Comparison of ENCODE assay signal across 8 mouse cellular contexts in the genomic region with DNA sequence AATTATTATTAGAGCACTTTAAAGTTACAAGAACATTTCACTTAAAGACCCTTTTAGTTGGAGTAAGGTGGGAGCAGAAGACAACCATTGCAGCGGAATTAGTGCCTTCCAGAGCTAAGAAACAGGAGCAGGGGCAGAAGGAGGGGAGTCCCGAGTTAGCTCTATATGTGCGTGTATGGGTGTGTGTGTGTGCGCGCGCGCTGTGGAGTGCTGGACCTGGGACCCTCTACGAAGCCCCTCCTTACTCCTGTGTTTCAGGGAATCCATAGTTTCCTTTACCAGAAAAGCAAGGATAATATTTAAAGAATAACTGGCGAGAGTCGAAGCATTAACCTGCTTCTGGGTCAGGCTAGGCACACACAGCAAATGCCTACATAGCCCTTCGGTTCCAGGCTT. TPM values are rescaled to one million over a fixed set of nuclear protein-coding genes. Genes with fewer than 3 reads are reported as not detected.
DNase-seq lines count a peak whose midpoint lies in the region; ATAC-seq lines count a peak whose summit lies in the region.

No protein-coding gene starts in this region.

- peaks cover 3% of the 10 kb centered on the region for H3K36me3 ChIP-seq in hindbrain, embryonic 16.5 days (ENCODE audit: control insufficient read depth, insufficient read depth, low read length)
- peaks cover 20% of the 10 kb centered on the region for H3K36me3 ChIP-seq in neural tube, embryonic 12.5 days

- H3K27ac ChIP-seq in hindbrain, embryonic 16.5 days (ENCODE audit: low read depth, low read length), result peak overlapping the region; percentile 95
- 0 out of 2 replicates have a peak overlapping the region, but pooled peaks have one; percentile 63 for H3K27ac ChIP-seq in neural tube, embryonic 12.5 days

- H3K9ac ChIP-seq in hindbrain, embryonic 16.5 days (ENCODE audit: low read depth, low read length), result peak overlapping the region; percentile 94
- H3K9ac ChIP-seq in neural tube, embryonic 12.5 days, result peak overlapping the region; percentile 91

- ATAC-seq in frontal cortex, adult (ENCODE audit: low TSS enrichment), result peak; percentile 43
- peak; percentile 72 for ATAC-seq in hindbrain, embryonic 16.5 days
- peak; percentile 67 for ATAC-seq in neural tube, embryonic 12.5 days (ENCODE audit: low FRiP score, low read depth)
- ATAC-seq in activated CD4-positive, CD25-positive, alpha-beta regulatory T cell, adult 4 months, result no peak

- H3K4me1 ChIP-seq in hindbrain, embryonic 16.5 days (ENCODE audit: control insufficient read depth, insufficient read depth, low read depth, low read length), result peaks cover 29% of the 10 kb centered on the region
- H3K4me1 ChIP-seq in neural tube, embryonic 12.5 days, result peaks cover 20% of the 10 kb centered on the region

- WGBS in hindbrain, embryonic 16.5 days, result 4% methylated on average over 11 of the region's 11 CpGs
- WGBS in neural tube, embryonic 12.5 days, result 5% methylated on average over 11 of the region's 11 CpGs

- H3K9me3 ChIP-seq in hindbrain, embryonic 16.5 days (ENCODE audit: control insufficient read depth, low read length), result no peaks in the 10 kb centered on the region
- H3K9me3 ChIP-seq in neural tube, embryonic 12.5 days, result peaks cover 8% of the 10 kb centered on the region

- H3K4me3 ChIP-seq in hindbrain, embryonic 16.5 days (ENCODE audit: low read length), result peak overlapping the region; percentile 98
- H3K4me3 ChIP-seq in neural tube, embryonic 12.5 days, result peak overlapping the region; percentile 98

- no peak for DNase-seq in frontal cortex, postnatal 10 days (ENCODE audit: low spot score in 2 of 2)
- DNase-seq in spleen, adult 12 weeks (ENCODE audit: low spot score), result peak; percentile 2
- DNase-seq in spleen, postnatal 4 days (ENCODE audit: low spot score in 2 of 2), result no peak
- DNase-seq in thymus, postnatal 25 days, result no peak

- H3K27me3 ChIP-seq in hindbrain, embryonic 16.5 days (replicated peaks; ENCODE audit: control insufficient read depth, insufficient read depth, low read length), result no peaks in the 10 kb centered on the region
- no peaks in the 10 kb centered on the region for H3K27me3 ChIP-seq in neural tube, embryonic 12.5 days (replicated peaks)

- H3K4me2 ChIP-seq in hindbrain, embryonic 16.5 days (ENCODE audit: low read length), result peak overlapping the region; percentile 89
- H3K4me2 ChIP-seq in neural tube, embryonic 12.5 days (replicated peaks), result peak overlapping the region; percentile 88

RNA-seq across cellular contexts. Expression of a gene that starts 0.6 kb away (rescaled TPM):
- 194 and 196 TPM in 2 replicates for polyA plus RNA-seq in hindbrain, embryonic 16.5 days (2015; fragmentation: Nextera tagmentation; extraction: Ambion mirVana)
- 126 and 133 TPM in 2 replicates for polyA plus RNA-seq in neural tube, embryonic 12.5 days (2016; fragmentation: Nextera tagmentation; extraction: Ambion mirVana)
- polyA plus RNA-seq in activated CD4-positive, CD25-positive, alpha-beta regulatory T cell, adult 4 months (2017; shearing (Covaris generic)), result 10 to 100 TPM; 57.9 to 81.9 TPM

RNA-seq across cellular contexts. Expression of a gene that starts 0.7 kb away (rescaled TPM):
- 0.38 and 0.42 TPM in 2 replicates for polyA plus RNA-seq in hindbrain, embryonic 16.5 days (2015; fragmentation: Nextera tagmentation; extraction: Ambion mirVana)
- 0.47 and 0.96 TPM in 2 replicates for polyA plus RNA-seq in neural tube, embryonic 12.5 days (2016; fragmentation: Nextera tagmentation; extraction: Ambion mirVana)
- polyA plus RNA-seq in activated CD4-positive, CD25-positive, alpha-beta regulatory T cell, adult 4 months (2017; shearing (Covaris generic)), result not detected

RNA-seq across cellular contexts. Expression of a gene that starts 0.7 kb away (rescaled TPM):
- polyA plus RNA-seq in hindbrain, embryonic 16.5 days (2015; fragmentation: Nextera tagmentation; extraction: Ambion mirVana), result 14.4 and 18.2 TPM in 2 replicates
- 13.1 and 13.6 TPM in 2 replicates for polyA plus RNA-seq in neural tube, embryonic 12.5 days (2016; fragmentation: Nextera tagmentation; extraction: Ambion mirVana)
- 1 to 10 TPM; 4.4 to 6.9 TPM for polyA plus RNA-seq in activated CD4-positive, CD25-positive, alpha-beta regulatory T cell, adult 4 months (2017; shearing (Covaris generic))
